Mouse (Mus musculus) gonadal fat pad, adult 2 months (tissue): ENCODE measurements around the gene Clcf1. TPM values are rescaled to one million over a fixed set of nuclear protein-coding genes. Genes with fewer than 3 reads are reported as not detected.

Experiments used
- DNase-seq: peaks from one replicate; pipeline ENCODE4 v3.0.0-alpha.2; 2012; ENCODE audit warnings: low read depth
- polyA plus RNA-seq: library from polyadenylated mRNA; depleted of rRNA; stranded (reverse); fragments of >200 nt; gene quantifications from 2 replicates; pipeline ENCODE4 v1.2.3, GENCODE M21; 2012

Clcf1 gene
- polyA plus RNA-seq, 1 experiment = 6.6 TPM

DNA sequence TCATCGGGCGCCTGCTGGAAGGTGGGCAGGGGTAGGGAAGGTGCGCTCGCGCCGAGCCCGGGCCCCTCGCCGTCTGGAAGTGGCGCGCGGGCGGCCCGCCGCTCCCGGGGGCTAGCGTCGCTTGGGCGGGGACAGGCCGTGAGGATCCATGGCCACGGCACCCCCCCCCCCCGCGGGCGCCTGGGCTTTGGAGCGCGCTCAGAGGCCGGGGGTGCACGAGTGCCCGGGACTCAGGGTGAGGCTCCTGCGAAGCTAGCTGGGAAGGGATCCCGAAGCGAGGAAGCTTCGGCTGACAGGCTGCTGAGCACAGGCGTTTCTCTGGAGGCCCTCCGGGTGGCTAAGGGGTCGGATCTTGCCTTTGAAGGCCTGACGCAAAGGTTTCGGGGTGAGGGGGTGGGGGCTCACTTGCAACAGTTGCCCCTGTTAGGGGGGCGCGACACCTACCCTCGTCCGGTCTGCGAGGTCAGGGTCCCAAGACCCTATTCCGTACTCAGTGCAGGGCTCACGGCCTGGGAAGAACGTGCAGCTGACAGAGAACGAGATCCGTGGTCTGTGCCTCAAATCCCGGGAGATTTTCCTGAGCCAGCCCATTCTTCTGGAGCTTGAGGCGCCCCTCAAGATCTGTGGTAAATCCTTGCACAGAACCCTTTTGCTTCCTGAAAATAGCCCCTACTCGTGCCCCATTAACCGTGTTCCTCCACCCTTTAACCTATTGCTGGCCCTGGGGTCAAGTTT lies 21.6 kb upstream of the Clcf1 start:
- DNase-seq = no peak

DNA sequence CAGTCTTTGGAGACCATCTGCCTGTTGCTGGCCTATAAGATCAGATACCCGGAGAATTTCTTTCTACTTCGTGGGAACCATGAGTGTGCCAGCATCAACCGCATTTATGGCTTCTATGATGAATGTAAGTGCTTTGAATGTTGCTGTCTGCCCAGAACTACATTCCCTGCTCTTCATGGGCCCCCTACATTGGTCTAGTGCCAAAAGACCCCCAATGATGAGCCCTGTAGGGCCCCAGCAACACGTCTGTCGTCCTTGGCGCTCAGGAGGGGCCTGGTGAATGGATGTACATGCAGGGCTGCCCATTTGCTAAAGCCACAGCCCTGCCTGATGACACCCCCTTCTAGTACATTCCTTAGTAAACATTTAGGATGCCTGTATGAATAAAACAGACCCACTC lies 20.9 kb upstream of the Clcf1 start:
- DNase-seq = no peak

DNA sequence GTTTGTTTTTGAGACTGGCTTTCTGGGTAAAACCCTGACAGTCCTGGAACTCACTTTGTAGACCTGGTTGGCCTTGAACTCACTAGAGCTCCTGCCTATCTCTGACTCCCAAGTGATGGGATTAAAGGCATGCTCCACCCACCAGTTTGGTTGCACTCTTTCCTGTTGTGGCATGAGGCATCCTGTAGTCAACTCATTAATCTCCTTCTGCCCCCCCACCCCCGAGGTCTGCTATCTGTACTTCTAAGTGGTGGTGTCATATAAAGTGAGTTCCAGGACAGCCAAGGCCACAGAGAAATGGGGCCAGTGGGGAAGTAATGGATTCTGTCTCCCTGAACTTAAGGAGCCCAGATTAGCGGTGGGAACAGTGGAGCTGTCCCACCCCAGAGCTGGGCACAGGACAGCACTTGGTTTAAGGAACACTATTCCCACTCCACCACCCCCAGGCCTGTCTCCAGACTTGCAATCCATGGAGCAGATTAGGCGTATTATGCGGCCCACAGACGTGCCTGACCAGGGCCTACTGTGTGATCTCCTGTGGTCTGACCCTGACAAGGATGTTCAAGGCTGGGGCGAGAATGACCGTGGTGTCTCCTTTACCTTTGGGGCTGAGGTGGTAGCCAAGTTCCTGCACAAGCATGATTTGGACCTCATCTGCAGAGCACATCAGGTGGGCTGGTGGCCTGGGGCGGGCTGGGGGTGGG lies 19.9 kb upstream of the Clcf1 start:
- no peak for DNase-seq

DNA sequence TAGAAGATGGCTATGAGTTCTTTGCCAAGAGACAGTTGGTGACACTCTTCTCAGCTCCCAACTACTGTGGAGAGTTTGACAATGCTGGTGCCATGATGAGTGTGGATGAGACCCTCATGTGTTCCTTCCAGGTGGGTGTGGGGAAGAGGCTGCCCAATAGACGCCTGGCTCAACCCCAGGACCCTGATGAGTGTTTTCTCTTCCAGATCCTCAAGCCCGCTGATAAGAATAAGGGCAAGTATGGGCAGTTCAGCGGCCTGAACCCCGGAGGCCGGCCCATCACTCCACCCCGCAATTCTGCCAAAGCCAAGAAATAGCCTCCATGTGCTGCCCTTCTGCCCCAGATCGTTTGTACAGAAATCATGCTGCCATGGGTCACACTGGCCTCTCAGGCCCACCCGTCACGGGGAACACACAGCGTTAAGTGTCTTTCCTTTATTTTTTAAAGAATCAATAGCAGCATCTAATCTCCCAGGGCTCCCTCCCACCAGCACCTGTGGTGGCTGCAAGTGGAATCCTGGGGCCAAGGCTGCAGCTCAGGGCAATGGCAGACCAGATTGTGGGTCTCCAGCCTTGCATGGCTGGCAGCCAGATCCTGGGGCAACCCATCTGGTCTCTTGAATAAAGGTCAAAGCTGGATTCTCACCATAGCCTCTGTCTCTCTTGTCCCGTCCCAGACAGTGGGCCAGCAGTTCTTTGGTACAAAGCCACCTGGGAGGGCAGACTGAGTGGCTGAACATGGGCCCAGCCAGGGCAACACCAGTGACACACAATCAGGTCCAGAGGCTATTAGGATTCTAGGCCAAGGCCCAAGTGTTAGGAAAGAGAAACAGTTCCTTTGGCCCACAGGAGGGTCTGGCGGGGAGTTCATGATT lies 19.0 kb upstream of the Clcf1 start:
- no peak for DNase-seq

DNA sequence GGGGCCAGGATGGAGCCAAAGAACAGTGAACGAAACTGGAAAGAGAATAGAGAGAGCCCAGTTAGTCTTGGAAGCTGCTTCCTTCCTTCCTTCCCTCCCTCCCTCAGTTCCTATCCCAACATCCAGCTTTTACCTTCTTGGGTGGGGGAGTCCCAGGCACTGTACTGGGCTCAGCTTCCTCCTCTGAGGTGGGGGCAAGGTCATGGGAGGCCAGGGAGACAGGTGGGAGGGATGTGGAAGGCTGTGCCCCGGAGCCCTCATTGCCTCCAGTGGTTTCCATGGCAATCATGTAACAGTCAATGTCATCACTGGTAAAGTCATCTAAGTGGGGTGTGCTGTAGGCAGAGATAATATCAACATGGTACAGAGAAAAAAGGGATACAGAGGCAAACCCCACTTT lies 18.0 kb upstream of the Clcf1 start:
- DNase-seq = no peak

DNA sequence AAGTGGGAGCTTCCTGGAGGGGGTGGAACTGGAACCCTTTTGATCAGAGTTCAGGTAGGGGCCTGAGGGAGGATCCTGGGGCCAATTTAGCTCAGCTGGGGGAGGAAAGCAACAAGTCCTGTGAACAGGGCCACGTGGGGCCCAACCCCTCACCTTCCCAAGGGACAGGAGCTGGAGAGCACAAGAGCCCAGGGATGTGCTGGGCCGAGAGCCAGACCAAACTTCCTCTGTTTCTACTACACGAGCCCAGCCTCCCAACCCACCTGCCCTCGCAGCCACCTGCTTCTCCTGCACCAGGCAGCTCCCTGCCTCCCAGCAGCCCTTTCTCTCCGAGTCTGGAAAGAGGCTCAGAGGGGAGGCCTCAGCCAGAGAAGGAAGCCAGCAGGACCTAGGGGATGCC lies 17.5 kb upstream of the Clcf1 start:
- no peak for DNase-seq

DNA sequence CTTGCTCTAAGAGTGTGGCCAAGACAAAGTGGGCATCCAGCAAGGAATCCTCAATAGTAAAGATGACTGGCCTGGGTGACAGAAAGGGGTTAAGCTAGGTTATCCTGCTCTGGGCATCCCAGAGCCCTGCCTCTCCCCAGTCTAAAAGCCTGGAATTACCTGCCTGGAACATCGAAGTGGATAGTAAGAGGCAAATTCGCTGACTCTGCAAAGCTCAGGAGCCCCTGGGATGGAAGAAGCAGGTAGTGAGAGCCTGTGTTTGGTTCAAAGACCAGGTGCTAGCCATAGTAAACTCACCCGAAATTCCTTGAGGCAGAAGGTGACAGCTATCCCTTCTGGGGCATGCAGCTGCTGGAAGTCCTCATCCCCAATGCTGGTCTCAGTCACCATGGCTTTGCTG lies 16.9 kb upstream of the Clcf1 start:
- DNase-seq = no peak

DNA sequence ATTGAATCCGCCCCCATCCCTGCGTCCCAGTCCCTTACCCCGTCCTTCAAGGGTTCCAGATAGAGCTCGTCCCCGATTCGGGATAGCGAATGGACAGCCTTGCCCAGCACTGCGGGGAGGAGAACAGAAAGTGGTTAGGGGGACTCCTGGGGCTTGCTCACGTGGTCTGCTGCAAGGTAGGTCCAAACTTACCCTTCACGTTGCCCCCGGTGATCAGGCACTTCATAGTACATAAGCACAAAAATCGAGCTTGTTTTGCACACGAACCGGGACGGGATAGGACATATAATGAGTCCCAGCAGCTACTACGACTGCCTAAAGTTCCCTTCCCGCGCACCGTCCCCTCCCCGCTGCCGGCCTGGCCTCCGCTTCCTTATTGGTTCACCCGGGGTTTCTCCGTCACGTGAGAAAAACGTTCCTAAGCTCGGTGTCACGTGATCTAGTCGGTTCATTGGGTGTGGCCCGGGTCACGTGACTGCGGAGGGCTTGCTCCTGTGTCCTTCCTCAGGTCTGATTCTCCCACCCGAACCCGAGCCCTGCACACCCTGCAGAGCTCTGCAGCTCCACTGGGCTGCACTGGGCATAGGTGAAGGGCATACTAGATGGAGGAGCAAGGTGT lies 12.6 kb upstream of the Clcf1 start, which contains the start of gene Rad9a:
TSS of gene Rad9a (minus strand) at position 372 of the 619 bp plus-strand sequence.
- DNase-seq = peak; percentile 60

DNA sequence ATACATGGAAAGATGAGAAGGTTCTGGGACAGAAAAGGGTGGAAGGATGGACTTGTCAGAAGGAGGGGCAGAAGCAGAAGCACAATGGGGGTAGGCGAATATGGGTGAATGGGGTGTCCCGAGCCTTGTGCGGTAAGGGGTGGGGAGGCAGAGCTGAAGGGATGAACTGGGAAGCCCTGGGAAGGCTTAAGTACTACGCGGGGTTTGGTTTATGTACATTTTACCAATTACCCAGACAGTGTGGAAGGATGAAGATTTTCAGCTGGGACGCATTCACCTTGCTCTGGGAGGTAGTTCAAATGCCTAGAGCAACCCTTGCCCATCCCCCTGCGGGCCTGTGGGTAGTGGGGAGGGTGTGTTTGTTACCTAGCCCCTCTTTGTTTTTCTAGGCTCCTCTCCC lies 11.9 kb upstream of the Clcf1 start:
- no peak for DNase-seq

DNA sequence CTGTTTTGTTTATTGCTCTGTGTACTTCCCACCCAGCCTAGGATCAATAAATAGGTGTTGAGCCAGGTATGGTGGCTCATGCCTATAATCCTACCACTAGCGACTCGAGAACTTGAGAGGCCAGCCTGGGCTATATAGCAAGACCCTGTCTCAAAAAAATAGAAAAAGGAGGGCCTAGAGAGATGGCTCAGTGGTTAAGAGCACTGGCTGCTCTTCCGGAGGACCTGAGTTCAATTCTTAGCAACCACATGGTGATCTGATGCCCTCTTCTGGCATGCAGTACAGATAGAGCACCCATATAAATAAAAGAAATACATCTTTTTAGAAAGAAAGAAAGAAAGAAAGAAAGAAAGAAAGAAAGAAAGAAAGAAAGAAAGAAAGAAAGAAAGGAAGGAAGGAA lies 10.9 kb upstream of the Clcf1 start:
- no peak for DNase-seq

DNA sequence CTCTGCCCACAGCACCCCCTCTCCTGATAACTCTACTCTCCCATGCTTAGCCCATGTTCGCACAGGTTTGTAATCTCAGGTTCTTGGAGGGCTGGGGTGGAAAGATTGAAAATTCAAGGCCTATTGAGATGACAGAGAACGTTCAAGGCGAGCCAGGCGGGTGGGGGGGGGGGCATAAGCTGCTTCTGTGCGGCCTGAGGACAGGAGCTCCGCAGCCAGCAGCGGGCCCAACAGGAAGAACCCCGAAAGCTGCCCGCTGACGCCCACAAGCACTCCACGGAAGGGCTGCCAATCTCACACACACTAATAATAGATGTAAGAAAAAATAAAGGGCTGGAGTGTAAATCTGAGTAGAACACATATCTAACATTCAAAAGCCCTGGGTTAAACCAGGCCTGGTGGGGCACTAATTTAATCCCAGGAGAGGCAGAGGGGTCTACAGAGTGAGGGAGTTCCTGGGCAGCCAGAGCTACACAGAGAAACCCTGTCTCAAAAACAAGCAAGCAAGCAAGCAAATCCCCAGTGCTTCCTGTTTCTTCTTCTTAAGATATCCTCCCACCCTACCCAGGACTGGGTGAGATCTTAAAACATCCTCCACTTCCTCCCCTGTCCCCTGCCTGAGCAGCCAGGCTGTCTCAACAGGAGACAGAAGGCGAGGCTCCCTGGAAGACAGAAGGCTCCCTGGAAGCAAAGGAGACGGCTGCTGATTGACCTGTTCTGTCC lies 10.3 kb upstream of the Clcf1 start:
- DNase-seq = no peak

DNA sequence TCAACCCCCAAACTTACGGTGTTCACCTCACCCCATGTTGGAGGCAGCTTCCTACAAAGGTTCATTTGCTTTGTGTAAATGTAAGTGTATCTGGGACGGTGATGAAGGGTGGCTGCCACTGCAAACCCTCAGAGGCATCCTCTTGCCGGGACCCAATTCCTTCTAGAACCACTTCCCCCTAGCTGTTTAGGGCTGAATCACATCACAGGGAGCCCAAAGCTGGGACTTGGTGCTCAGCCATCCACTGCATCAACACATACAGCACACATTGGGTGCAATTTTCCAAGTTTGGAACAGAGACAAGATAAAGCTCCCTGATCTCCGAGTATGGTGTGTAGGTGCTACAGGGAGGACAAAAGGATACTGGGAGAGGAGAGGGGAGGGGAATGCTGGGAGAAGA lies 9.1 kb upstream of the Clcf1 start:
- no peak for DNase-seq

DNA sequence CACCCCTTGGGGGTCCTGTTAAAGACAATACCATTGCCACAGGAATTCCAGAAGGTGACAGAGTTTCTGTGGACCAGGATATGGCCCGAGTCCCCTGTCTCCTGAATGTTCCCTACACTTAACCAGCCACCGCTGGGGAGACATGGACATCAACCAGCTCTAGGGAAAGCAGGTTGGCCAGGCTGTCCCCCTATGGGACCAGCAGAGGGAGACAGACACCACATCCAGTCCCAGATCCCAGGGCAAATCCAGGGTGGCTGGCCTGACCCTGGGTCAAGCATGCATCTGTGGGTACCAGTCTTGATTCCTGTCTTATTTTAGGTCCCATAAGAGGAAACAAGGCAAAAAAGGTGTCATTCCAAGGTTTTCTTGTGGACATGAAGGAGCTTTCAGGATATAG lies 7.1 kb upstream of the Clcf1 start:
- DNase-seq = no peak

DNA sequence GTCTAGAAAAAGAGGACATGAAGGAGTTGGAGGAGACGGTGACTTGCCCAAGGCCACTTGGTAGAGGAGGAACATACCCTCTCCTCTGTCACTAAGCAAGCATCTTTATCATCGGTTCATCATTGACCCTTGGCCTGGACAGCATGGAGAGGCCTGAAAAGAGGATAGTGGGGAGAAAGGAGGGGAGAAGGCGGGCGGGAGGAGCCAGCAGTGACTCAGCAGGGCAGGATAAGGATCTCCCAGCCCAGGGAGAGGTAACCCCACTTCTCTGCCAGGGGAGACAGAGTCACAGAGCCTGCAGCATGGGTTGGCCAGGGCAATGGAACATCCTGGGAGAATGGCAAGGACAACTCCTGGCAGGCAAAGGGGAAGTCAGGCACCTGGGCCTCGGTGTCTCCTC lies 5.5 kb upstream of the Clcf1 start:
- no peak for DNase-seq

DNA sequence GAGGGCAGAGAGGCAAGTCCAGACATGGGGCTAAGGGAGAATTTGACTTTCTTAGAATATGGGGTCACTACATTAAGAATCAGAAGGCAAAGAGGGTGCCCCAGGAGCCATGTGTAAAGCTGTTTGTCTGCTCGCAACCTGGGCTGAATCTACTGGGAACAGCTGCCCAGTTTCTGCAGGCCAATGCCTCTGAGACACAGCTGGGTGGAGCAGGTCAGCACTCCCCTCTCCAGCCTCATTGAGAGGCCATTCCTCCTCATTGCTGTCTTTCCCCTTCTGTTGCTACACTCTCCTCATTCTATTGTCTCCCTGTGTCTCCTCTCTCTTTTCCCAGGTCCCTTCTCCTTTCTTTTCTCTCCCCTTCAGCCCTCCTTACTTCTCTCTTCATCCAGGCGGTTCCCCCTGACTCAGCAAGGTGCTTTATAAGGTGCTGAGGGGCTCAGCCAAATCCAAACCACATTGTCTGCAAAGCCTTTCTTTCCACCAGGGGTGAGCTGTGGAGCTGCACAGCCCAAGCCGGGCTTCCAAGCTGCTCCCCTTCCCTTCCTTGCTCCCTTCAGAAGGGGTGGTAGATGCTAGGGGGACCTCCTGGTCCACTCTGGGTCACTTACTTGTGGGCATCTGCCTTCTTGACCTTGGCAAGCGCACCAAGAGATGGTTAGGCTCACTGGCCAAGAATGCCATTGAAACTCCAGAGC lies 2.0 kb upstream of the Clcf1 start:
- DNase-seq = no peak

DNA sequence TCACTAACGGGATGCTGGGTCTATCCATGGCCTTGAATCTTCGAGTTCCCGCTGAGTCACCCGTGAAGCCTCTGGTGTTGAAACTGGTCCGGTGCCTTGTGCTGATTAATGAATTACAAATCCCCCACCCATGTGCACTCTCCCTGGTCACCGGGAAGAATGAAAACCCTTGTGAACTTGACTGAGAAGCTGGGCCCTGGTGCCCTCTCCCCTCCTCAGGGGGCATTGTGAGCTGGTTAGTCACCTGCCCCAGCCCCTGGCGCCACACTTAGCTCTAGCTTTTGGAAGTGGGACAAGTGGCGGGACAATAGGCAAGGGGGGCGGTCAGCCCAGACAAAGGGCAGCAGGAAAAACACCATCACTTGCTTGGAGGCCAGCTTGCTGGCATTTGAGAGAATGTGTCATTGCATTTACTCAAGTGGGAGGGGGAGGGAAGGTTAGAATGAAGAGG lies 489 bp upstream of the Clcf1 start:
- no peak for DNase-seq

DNA sequence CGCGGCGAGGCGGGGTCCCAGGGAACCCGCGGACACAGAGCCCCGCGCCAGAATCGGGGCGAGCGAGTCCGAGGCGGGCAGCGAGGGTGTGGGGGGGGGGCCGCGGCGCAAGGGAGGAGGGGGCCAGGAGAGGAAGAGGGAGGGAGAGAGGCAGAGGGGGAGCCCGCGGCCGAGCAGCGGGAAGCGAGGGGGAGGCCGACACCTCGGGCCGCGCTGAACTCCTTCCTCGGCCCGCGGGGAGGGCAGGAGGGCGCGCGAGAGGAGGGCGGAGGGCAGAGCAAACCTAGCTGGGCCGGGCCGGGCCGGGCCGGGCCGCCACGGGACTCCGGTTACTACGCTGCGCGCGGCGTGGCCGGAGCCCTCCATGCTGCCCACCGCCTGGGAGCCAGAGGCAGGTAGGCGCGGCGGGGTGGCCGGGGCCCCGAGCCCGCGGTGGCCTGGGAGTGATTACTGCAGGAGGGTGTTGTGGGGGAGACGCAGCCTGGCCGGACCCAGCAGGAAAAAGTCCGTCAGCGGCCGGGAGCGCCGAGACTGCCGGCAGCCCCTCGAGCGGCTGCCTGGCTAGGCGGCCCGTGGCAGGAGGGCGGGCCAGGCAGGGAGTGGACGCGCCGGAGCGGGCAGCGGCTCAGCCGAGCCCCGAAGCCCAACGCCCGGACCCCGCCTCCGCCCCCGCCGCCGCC lies 873 bp downstream of the Clcf1 start:
- DNase-seq = no peak

DNA sequence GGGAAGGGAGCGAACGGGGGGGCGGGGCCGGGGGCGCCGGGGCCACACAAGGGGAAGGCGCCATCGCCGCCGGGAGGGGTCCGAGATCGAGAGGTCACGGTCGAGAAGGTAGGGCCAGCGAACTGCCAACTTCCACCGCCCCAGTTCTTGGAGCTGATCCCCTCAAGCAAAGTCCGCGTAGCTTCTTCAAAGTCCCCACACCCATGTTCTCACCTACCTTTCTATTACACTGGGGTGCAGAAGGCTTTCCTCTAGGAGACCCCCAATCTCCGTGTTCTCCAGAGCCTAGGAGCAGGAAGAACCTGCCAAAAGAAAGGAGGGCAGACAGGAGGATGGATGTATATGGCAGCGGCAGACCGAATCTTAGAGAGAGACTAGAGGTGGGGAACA lies 1.4 kb downstream of the Clcf1 start:
- DNase-seq = no peak

DNA sequence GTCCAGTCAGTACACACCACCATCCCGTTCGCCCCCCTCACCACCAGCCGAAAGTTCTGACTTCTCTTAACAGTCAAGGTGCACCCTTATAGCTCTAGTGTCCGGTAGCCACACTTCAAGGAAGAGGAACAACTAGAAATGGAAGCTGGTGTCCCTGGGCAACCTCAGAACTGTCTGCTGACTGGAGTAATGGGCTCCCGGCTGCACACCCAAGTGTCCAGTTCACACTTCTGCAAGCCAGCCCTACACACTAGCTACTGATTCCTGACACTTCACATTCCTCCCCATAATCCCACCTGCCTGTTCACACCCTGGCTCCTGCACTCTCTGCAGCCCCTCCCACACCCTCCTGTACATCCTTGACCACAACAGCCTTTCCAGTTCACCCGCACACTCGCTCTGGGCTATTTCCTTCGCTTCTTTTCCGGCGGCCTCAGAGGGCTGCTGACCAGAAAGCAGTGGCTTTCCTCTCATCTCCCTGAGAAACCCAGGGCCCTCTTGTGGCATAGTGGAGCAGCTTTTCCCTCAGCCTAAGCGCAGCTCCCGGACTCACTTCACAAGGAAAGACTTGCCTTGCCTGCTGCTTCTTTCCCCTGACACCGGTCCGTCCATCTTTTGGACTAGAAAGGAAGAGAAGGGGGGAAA lies 2.1 kb downstream of the Clcf1 start:
- DNase-seq = no peak

DNA sequence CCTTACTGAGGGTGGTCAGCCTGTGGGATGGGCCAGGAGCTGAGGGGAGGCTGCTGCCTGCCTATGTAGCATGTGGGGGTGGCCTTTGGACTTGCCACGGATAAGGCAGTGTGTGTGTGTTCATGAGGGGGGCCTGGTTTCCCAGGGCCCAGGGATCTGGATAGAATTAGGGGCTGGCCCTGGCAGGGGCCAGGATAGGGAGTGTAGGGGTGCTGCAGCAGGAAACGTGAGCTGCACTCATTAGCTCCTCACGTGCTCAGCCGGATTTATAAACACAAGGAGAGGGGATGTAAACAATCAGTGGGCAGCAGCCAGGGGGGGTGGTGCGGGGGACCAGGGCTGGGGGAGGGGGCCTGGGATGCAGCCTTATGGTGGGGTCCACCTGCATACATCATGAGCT lies 3.1 kb downstream of the Clcf1 start:
- DNase-seq = no peak
